Mouse (Mus musculus): ENCODE results near the gene Emc8.
A peak's percentile ranks its signal among the peaks of the same experiment; 100 is the strongest.
"Not testable (repeated sequence)": the region's sequence is repeated elsewhere in the genome, so short reads cannot be mapped to it uniquely, and the experiment has no call there.

Emc8 gene

GRCm38 (mm10) chr8:120684082-120684481 is 15.7 kb upstream of the Emc8 start:
- DNase-seq = no peak

DNA sequence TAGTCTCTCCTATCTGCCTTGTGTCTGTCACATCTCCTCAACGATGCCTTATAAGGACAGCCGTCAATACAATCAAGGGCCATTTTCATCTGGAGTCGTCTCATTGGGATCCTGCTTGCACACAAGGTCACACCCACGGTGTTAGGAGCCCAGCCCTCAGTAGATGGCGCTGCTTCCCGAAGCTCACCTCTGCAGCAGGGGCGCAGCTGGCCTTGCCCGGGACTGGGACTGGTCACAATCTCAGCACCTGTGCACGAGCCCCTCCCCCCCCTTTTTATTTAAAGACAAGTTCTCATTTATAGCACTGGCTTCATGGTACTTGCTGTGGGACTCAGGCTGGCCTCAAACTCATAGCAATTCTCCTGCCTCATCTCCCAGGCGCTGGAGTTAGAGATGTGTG is 15.2 kb upstream of the Emc8 start:
- peak; percentile 63 to 76 for DNase-seq

DNA sequence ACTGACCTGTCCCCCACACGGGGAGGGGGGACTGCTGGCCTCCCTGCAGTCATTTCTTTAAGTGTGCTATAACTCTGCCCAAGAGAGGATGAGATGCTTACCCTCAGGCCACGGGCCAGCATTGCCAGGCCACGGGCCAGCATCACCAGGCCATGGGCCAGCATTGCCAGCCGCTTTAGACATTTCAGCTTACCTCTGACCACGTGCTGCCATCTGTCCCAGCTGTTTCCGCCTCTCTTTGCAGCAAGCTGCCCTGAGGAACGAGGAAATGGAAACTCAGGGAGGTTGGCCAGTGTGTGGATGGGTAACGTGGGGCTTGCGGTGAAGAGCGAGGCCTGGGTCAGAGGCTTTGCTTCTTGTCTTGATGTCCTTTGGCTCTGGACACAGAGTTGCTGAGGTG is 12.7 kb upstream of the Emc8 start:
- peak in 1 of 2 experiments; percentile 52 for DNase-seq

DNA sequence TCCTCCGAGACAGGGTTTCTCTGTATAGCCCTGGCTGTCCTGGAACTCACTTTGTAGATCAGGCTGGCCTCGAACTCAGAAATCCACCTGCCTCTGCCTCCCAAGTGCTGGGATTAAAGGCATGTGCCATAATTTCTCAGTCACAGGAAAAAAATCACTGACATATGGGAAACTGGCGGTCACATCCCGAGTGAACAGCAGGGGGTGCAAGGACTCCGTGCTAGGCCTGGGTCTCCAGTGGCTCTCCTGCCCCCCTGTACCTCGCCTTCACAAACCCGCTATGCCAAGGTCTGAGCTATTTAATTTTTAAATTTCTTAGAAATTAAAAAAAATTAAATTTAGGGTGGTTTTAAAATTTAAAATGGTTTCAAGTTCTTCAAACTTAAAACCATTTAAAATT is 12.0 kb upstream of the Emc8 start:
- DNase-seq = not testable (repeated sequence)

GRCm38 (mm10) chr8:120679629-120680387 is 11.4 kb upstream of the Emc8 start:
- DNase-seq = no peak

- peak; percentile 85 to 89 for DNase-seq
These were observed 10.1 kb upstream of the Emc8 start for GRCm38 (mm10) chr8:120678447-120678846.

- no peak for DNase-seq
These were observed 7.3 kb upstream of the Emc8 start for GRCm38 (mm10) chr8:120675718-120676117.

GRCm38 (mm10) chr8:120673298-120673697 is 4.9 kb upstream of the Emc8 start:
- DNase-seq = no peak

- no peak for DNase-seq
These were observed 4.4 kb upstream of the Emc8 start for GRCm38 (mm10) chr8:120672626-120673229.

- no peak for DNase-seq
These were observed 3.4 kb upstream of the Emc8 start for GRCm38 (mm10) chr8:120671775-120672174.

GRCm38 (mm10) chr8:120667561-120668373 is 606 bp downstream of the Emc8 start, which contains the start of the genes Gm27021 and Cox4i1:
Gene Gm27021, minus strand, starts transcription at chr8:120668079.
Gene Cox4i1, plus strand, starts transcription at chr8:120668222.
- peak; percentile 94 to 98 for DNase-seq

- no peak for DNase-seq
These were observed 1.4 kb downstream of the Emc8 start for GRCm38 (mm10) chr8:120666807-120667470.

DNA sequence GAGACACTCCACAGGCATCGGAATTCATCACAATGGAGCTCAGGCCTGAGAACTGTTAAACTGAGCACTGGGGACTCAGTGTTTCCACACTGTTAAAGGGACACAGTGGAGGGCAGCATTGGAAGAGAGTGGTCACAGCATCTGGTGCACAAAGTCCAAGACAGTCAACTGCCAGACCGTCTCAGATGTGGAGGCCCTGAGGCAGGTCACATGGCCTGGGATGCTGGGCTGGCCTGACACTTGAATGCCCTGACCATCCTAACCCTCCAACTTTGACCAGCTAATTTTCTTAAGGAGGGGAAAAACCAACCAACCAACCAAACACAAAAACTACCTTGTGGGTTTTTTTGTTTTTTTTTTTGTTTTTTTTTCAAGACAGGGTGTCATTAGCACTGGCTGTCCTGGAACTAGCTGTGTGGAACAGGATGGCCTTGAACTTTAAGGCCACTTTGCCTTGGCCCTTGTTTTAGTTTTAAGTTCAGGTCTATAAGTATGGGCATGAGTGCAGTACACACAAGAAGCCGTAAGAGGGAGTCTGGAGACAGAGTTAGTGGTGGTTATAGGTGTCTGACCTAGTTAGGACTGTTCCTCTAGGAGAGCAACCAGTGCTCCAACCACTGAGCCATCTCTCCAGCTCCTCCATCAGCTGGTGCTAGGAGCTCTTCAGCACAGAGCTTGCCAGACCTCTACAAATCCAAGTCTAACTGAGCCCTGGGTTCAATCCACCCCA is 2.5 kb downstream of the Emc8 start:
- DNase-seq = peak in 1 of 2 experiments; percentile 36

DNA sequence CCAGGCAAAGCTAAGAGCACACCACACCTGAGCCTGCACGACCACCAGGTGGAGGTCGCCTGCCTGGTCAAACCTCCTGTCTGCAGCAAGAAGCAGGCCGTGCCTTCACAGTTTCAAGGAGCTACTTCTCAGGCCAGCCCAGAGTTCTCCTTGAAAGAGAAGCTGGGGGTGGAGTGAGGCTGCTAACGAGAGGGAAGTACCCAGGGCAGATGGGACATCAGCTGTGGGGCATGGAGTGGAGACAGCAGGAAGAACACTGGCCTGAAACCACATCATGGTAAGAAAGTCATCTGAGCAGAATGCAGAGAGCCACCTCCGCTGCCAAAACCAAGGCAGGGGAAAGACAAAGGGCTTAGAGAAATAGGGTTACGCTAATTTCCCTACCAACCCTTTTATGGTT is 3.8 kb downstream of the Emc8 start:
- no peak for DNase-seq

GRCm38 (mm10) chr8:120657415-120657814 is 11.0 kb downstream of the Emc8 start:
- DNase-seq = no peak

- DNase-seq = no peak
These were observed 11.9 kb downstream of the Emc8 start for GRCm38 (mm10) chr8:120656322-120657052.

- DNase-seq = no peak
These were observed 20.8 kb downstream of the Emc8 start, which contains the start of gene 1190005I06Rik for GRCm38 (mm10) chr8:120647532-120647931. Gene 1190005I06Rik, minus strand, starts transcription at chr8:120647632.

GRCm38 (mm10) chr8:120644663-120645062 is 23.7 kb downstream of the Emc8 start:
- DNase-seq = peak; percentile 60 to 77

DNA sequence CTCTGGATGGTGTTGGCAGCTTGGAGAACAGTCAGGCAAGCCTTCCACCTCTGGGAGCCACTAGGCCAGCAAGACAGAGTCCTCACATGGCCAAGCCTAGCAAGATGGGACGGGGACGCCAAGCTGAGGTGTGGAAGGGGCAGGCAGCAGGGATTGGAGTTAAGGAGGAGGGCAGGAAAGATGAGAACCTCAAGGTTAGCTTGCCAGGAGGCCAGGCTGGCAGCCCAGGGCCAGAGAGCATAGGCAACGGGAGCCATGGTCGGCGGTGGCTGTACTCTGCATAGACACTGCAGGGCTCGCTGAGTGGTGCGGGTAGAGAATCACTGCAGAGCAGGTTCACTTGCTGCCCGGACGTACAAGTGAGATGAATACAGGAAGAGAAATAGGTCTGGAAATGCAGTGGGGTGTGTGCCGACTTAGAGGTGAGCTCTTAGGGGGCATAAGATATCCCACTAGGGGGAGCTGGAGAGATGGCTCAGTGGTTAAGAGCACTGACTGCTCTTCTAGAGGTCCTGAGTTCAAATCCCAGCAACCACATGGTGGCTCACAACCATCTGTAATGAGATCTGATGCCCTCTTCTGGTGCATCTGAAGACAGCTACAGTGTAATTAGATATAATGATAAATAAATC is 26.2 kb downstream of the Emc8 start:
- DNase-seq = no peak

GRCm38 (mm10) chr8:120641245-120641644 is 27.1 kb downstream of the Emc8 start:
- DNase-seq = no peak

DNA sequence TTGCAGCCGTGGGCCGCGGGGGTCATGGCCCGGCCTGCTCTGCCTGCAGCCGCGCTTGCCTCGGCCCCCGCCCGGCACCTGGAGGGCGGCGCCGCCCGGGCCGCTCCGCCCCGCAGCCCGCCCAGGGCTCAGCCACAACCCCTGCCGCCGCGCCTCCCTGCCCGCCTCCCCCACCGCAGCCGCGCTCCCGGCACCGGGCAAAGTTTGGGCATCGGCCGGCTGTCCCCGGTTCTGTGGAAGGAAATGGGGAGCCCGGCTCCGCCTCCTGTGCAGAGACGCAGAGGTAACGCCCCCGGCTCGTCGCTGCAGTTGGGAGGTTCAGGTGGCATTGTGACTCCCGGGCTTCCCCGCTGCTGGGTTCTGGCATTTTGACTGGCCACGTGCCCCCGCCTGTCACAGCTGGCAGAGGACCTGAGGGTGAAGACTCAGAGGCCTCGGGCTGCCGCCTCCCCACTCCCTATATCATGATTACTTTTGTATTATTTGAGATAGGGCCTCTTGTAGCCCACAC is 34.0 kb downstream of the Emc8 start:
- DNase-seq = peak; percentile 49 to 57

Measured in cerebellum, postnatal 25 days (tissue).